Mouse (Mus musculus) spleen, postnatal 36 days (tissue): ENCODE data around the gene Scn4a.
A peak's percentile ranks its signal among the peaks of the same experiment; 100 is the strongest.

Source experiments
- DNase-seq, 2 experiments: peaks; one replicate each; pipeline ENCODE4 v3.0.0; 2022; ENCODE audit warnings: low spot score in 2 of 2, mixed read lengths in 1 of 2

Scn4a gene

GRCm38 (mm10) chr11:106314333-106314812 is 38.7 kb downstream of the Scn4a start, which contains the start of gene Cd79b:
Gene Cd79b, minus strand, starts transcription at chr11:106314762.
- peak; percentile 94 to 95 for DNase-seq

GRCm38 (mm10) chr11:106313533-106313932 is 39.6 kb downstream of the Scn4a start:
- peak; percentile 88 to 89 for DNase-seq

- peak; percentile 91 to 93 for DNase-seq
These were observed 43.0 kb downstream of the Scn4a start for GRCm38 (mm10) chr11:106310123-106310522.

- DNase-seq: peak; percentile 95
These were observed 44.9 kb downstream of the Scn4a start for GRCm38 (mm10) chr11:106308162-106308561.

GRCm38 (mm10) chr11:106307432-106307831 is 45.7 kb downstream of the Scn4a start:
- DNase-seq: no peak

- DNase-seq: no peak
These were observed 46.3 kb downstream of the Scn4a start for GRCm38 (mm10) chr11:106306758-106307157.

- DNase-seq: no peak
These were observed 47.1 kb downstream of the Scn4a start for GRCm38 (mm10) chr11:106306065-106306385.

- peak; percentile 83 to 88 for DNase-seq
These were observed 47.6 kb downstream of the Scn4a start for GRCm38 (mm10) chr11:106305348-106306064.

GRCm38 (mm10) chr11:106302634-106303033 is 50.5 kb downstream of the Scn4a start:
- DNase-seq: peak; percentile 63 to 68

GRCm38 (mm10) chr11:106301765-106302164 is 51.3 kb downstream of the Scn4a start, which contains the start of gene Gh:
Gene Gh, minus strand, starts transcription at chr11:106301865.
- DNase-seq: no peak

GRCm38 (mm10) chr11:106291861-106292260 is 61.2 kb downstream of the Scn4a start:
- DNase-seq: no peak

GRCm38 (mm10) chr11:106290376-106290775 is 62.7 kb downstream of the Scn4a start:
- no peak for DNase-seq

GRCm38 (mm10) chr11:106289369-106289768 is 63.7 kb downstream of the Scn4a start:
- peak in 1 of 2 experiments; percentile 52 for DNase-seq

GRCm38 (mm10) chr11:106286987-106287386 is 66.1 kb downstream of the Scn4a start:
- no peak for DNase-seq

GRCm38 (mm10) chr11:106286206-106286605 is 66.9 kb downstream of the Scn4a start:
- no peak for DNase-seq

GRCm38 (mm10) chr11:106284126-106284525 is 69.0 kb downstream of the Scn4a start:
- no peak for DNase-seq

- no peak for DNase-seq
These were observed 69.7 kb downstream of the Scn4a start for GRCm38 (mm10) chr11:106283371-106283770.

GRCm38 (mm10) chr11:106282452-106282851 is 70.6 kb downstream of the Scn4a start:
- no peak for DNase-seq

- peak; percentile 90 to 92 for DNase-seq
These were observed 76.6 kb downstream of the Scn4a start, which contains the start of gene Tcam1 for GRCm38 (mm10) chr11:106276454-106276853. Gene Tcam1, plus strand, starts transcription at chr11:106276672.

GRCm38 (mm10) chr11:106274971-106275411 is 78.1 kb downstream of the Scn4a start:
- no peak for DNase-seq

GRCm38 (mm10) chr11:106274374-106274773 is 78.7 kb downstream of the Scn4a start:
- no peak for DNase-seq

GRCm38 (mm10) chr11:106273811-106274210 is 79.3 kb downstream of the Scn4a start:
- DNase-seq: no peak

GRCm38 (mm10) chr11:106273311-106273684 is 79.8 kb downstream of the Scn4a start:
- no peak for DNase-seq
